ENCODE assay signal across 9 mouse cellular contexts in the genomic region with DNA sequence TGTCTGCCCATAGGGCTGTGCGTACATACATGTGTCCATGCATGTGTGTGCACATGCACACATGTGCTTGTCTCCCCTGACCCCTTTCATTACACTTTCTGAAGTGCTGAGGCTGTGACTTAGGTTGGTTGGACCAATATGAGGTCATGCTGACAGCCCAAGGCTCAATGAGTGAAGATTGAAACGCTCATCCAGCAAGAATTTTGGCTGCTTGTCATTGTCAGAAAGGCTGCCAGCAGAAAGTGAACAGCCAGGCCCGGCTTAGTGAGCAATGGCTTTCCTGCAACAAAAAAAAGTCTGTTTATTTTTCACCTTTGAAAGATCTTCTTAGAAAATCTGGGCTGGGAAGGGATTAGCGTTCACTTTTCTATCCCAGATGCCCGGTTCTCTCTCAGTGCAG.
DNase-seq lines count a peak whose midpoint lies in the region; ATAC-seq and TF ChIP-seq lines count a peak whose summit lies in the region.
"Had no signal": no experiment of that assay in that cellular context is flagged by ENCODE, and none has a peak within 500 bp of the region (broad histone marks: within the 10 kb centered on the region; RNA-seq: fewer than 3 reads in every experiment).

No protein-coding gene starts in this region.

- WGBS in liver, adult 2 months: 36% methylated on average over 5 of the region's 5 CpGs
- WGBS in liver, embryonic 12.5 days (ENCODE audit: insufficient replicate concordance): 61% methylated on average over 5 of the region's 5 CpGs
- 41% methylated on average over 5 of the region's 5 CpGs for WGBS in lung, embryonic 16.5 days

- H3K4me3 ChIP-seq in liver, adult 2 months (ENCODE audit: insufficient read depth, low read depth, low read length): no peak overlapping the region
- H3K4me3 ChIP-seq in liver, embryonic 12.5 days: no peak overlapping the region
- H3K4me3 ChIP-seq in lung, embryonic 16.5 days (ENCODE audit: low read length): no peak overlapping the region
- H3K4me3 ChIP-seq: lung, embryonic 15.5 days had no signal

- no peaks in the 10 kb centered on the region; the same call in 1 of the 2 replicates for H3K4me1 ChIP-seq in liver, adult 2 months (ENCODE audit: control insufficient read depth, insufficient read depth, low read length)
- H3K4me1 ChIP-seq in liver, embryonic 12.5 days: no peaks in the 10 kb centered on the region
- H3K4me1 ChIP-seq in lung, embryonic 16.5 days (replicated peaks; ENCODE audit: control insufficient read depth, insufficient read depth, low read length): peaks cover 14% of the 10 kb centered on the region

- H3K27ac ChIP-seq in liver, adult 2 months (replicated peaks; ENCODE audit: insufficient read depth, low read depth, low read length): no peak overlapping the region
- H3K27ac ChIP-seq in liver, embryonic 12.5 days: no peak overlapping the region
- H3K27ac ChIP-seq in lung, embryonic 16.5 days (ENCODE audit: low read length): no peak overlapping the region
- H3K27ac ChIP-seq: lung, embryonic 15.5 days had no signal

- H3K4me2 ChIP-seq in liver, embryonic 12.5 days: no peak overlapping the region
- no peak overlapping the region for H3K4me2 ChIP-seq in lung, embryonic 16.5 days (ENCODE audit: low read depth, low read length)
- H3K4me2 ChIP-seq: lung, embryonic 15.5 days had no signal

- H3K79me2 ChIP-seq in liver, adult 2 months (ENCODE audit: control insufficient read depth, insufficient read depth, low read length): no peaks in the 10 kb centered on the region; the same call in 1 of the 2 replicates

- H3K36me3 ChIP-seq in liver, adult 2 months (ENCODE audit: control insufficient read depth, insufficient read depth, low read length): no peaks in the 10 kb centered on the region
- H3K36me3 ChIP-seq in liver, embryonic 12.5 days: no peaks in the 10 kb centered on the region
- H3K36me3 ChIP-seq in lung, embryonic 16.5 days (ENCODE audit: control insufficient read depth, insufficient read depth, low read length): no peaks in the 10 kb centered on the region
- H3K36me3 ChIP-seq: lung, embryonic 15.5 days had no signal

- H3K9me3 ChIP-seq in liver, embryonic 12.5 days (replicated peaks): no peaks in the 10 kb centered on the region
- no peaks in the 10 kb centered on the region for H3K9me3 ChIP-seq in lung, embryonic 16.5 days (ENCODE audit: control insufficient read depth, low read length)
- H3K9me3 ChIP-seq: lung, embryonic 15.5 days had no signal

- TF ChIP-seq POLR2A in liver, adult 2 months (IDR thresholded peaks at IDR 0.05; ENCODE audit: extremely low read depth, insufficient read depth, low read length): no peak

- peak; percentile 41 for DNase-seq in liver, adult 2 months (ENCODE audit: extremely low read depth, low read depth, low spot score)
- peak; percentile 85 for DNase-seq in adrenal gland, postnatal 14 days
- peak; percentile 54 to 62 for DNase-seq in gastrocnemius, adult 8-10 months (ENCODE audit: low spot score in 2 of 2)
- no peak for DNase-seq in kidney, postnatal 14 days
- DNase-seq in left cerebral cortex, adult 11 months (ENCODE audit: low spot score): no peak

- ATAC-seq in liver, embryonic 12.5 days: no peak
- peak; percentile 37; the same call in 1 of the 2 replicates for ATAC-seq in lung, embryonic 16.5 days (ENCODE audit: low read depth)
- ATAC-seq in granulocyte monocyte progenitor cell, adult 5-6 weeks (replicated peaks; ENCODE audit: poor library complexity, severe bottlenecking): no peak

- no peak for TF ChIP-seq CTCF in liver, adult 2 months (IDR thresholded peaks at IDR 0.05; ENCODE audit: low read depth, low read length)

- no peak overlapping the region for H3K9ac ChIP-seq in liver, adult 2 months (ENCODE audit: low read depth, low read length)
- no peak overlapping the region for H3K9ac ChIP-seq in liver, embryonic 12.5 days
- H3K9ac ChIP-seq in lung, embryonic 16.5 days (ENCODE audit: low read length): no peak overlapping the region
- H3K9ac ChIP-seq: lung, embryonic 15.5 days had no signal

- no peaks in the 10 kb centered on the region for H3K27me3 ChIP-seq in liver, adult 2 months (ENCODE audit: control insufficient read depth, insufficient read depth, low read length)
- no peaks in the 10 kb centered on the region for H3K27me3 ChIP-seq in liver, embryonic 12.5 days (replicated peaks)
- no peaks in the 10 kb centered on the region for H3K27me3 ChIP-seq in lung, embryonic 16.5 days (ENCODE audit: control insufficient read depth, insufficient read depth, low read depth, low read length)
- H3K27me3 ChIP-seq: lung, embryonic 15.5 days had no signal

Comparison
In these comparisons a context has a peak if more than half of its experiments do, and no peak if none do; other contexts are left out.
1. DNase-seq: peak in liver, adult 2 months (single experiment), adrenal gland, postnatal 14 days (single experiment) and gastrocnemius, adult 8-10 months (2 of 2); none in kidney, postnatal 14 days (single experiment) and left cerebral cortex, adult 11 months (single experiment).